Comparison of ENCODE assay signal across 30 mouse cellular contexts in genomic region chr4:105844675-105845466, GRCm38 (mm10). TPM values are rescaled to one million over a fixed set of nuclear protein-coding genes. Genes with fewer than 3 reads are reported as not detected.
DNase-seq lines count a peak whose midpoint lies in the region; ATAC-seq lines count a peak whose summit lies in the region.
"Had no signal": no experiment of that assay in that cellular context is flagged by ENCODE, and none has a peak within 500 bp of the region (broad histone marks: within the 10 kb centered on the region; RNA-seq: fewer than 3 reads in every experiment).

No protein-coding gene starts in this region.

- ATAC-seq in kidney, embryonic 15.5 days (replicated peaks; ENCODE audit: low FRiP score): peak; percentile 82
- no peak for ATAC-seq in midbrain, embryonic 11.5 days (ENCODE audit: low FRiP score)
- no peak for ATAC-seq in midbrain, embryonic 15.5 days (replicated peaks)
- ATAC-seq: activated CD4-positive, CD25-positive, alpha-beta regulatory T cell, adult 4 months; forebrain, embryonic 13.5 days; forebrain, embryonic 16.5 days had no signal

- H3K27ac ChIP-seq in kidney, embryonic 15.5 days: peak overlapping the region; percentile 43
- no peak overlapping the region for H3K27ac ChIP-seq in midbrain, embryonic 11.5 days (ENCODE audit: low read depth, low read length)
- H3K27ac ChIP-seq in midbrain, embryonic 15.5 days: no peak overlapping the region
- H3K27ac ChIP-seq: forebrain, embryonic 10.5 days; forebrain, embryonic 13.5 days; heart, embryonic 15.5 days; hindbrain, embryonic 14.5 days had no signal

- peak; percentile 44 for DNase-seq in heart, adult 11 months
- no peak for DNase-seq in heart, postnatal 25 days (ENCODE audit: low spot score)
- no peak for DNase-seq in kidney, postnatal 14 days
- peak; percentile 74 for DNase-seq in midbrain, embryonic 11.5 days (ENCODE audit: low spot score, missing footprints)
- no peak for DNase-seq in left cerebral cortex, adult 8-10 months (ENCODE audit: low spot score in 2 of 2)
- no peak for DNase-seq in adrenal gland, adult 2 months
- DNase-seq: adrenal gland, postnatal 10 days; adrenal gland, postnatal 36 days; cerebellum, adult 18-20 months; cerebellum, adult 9-10 months; cerebellum, postnatal 14 days; gastrocnemius, postnatal 10 days; heart, adult 18-20 months; heart, postnatal 10 days; heart, postnatal 4 days had no signal

- no peak overlapping the region for H3K4me2 ChIP-seq in kidney, embryonic 15.5 days
- no peak overlapping the region for H3K4me2 ChIP-seq in midbrain, embryonic 11.5 days
- H3K4me2 ChIP-seq in midbrain, embryonic 15.5 days: no peak overlapping the region
- H3K4me2 ChIP-seq: forebrain, embryonic 13.5 days; heart, embryonic 12.5 days; heart, embryonic 15.5 days; hindbrain, embryonic 14.5 days had no signal

- H3K4me3 ChIP-seq in kidney, embryonic 15.5 days (replicated peaks): no peak overlapping the region
- H3K4me3 ChIP-seq in midbrain, embryonic 11.5 days (ENCODE audit: low read depth, low read length): no peak overlapping the region
- H3K4me3 ChIP-seq in midbrain, embryonic 15.5 days: no peak overlapping the region
- H3K4me3 ChIP-seq: forebrain, embryonic 10.5 days; forebrain, embryonic 13.5 days; heart, embryonic 12.5 days; heart, embryonic 15.5 days had no signal

- 38% methylated on average over 7 of the region's 7 CpGs for WGBS in kidney, embryonic 15.5 days
- WGBS in midbrain, embryonic 11.5 days: 82% methylated on average over 7 of the region's 7 CpGs
- 75% methylated on average over 7 of the region's 7 CpGs for WGBS in midbrain, embryonic 15.5 days

- no peaks in the 10 kb centered on the region for H3K36me3 ChIP-seq in kidney, embryonic 15.5 days
- H3K36me3 ChIP-seq in midbrain, embryonic 11.5 days (ENCODE audit: control insufficient read depth, insufficient read depth, low read length): no peaks in the 10 kb centered on the region
- no peaks in the 10 kb centered on the region for H3K36me3 ChIP-seq in midbrain, embryonic 15.5 days (replicated peaks)
- H3K36me3 ChIP-seq: forebrain, embryonic 10.5 days; heart, embryonic 12.5 days; heart, embryonic 15.5 days had no signal

- H3K9me3 ChIP-seq in kidney, embryonic 15.5 days (replicated peaks): no peaks in the 10 kb centered on the region
- H3K9me3 ChIP-seq in midbrain, embryonic 11.5 days (ENCODE audit: control insufficient read depth, low read length): no peaks in the 10 kb centered on the region
- H3K9me3 ChIP-seq in midbrain, embryonic 15.5 days: no peaks in the 10 kb centered on the region
- H3K9me3 ChIP-seq: forebrain, embryonic 10.5 days; forebrain, embryonic 13.5 days; heart, embryonic 12.5 days; heart, embryonic 15.5 days had no signal

- H3K4me1 ChIP-seq in kidney, embryonic 15.5 days: peaks cover 36% of the 10 kb centered on the region
- no peaks in the 10 kb centered on the region for H3K4me1 ChIP-seq in midbrain, embryonic 11.5 days (ENCODE audit: control insufficient read depth, insufficient read depth, low read length)
- no peaks in the 10 kb centered on the region for H3K4me1 ChIP-seq in midbrain, embryonic 15.5 days
- H3K4me1 ChIP-seq: forebrain, embryonic 13.5 days; heart, embryonic 12.5 days; heart, embryonic 15.5 days had no signal

- intact Hi-C loops in heart, postnatal 25 days (cut with DNase I): no loop called here

- no peak overlapping the region for H3K9ac ChIP-seq in kidney, embryonic 15.5 days
- H3K9ac ChIP-seq in midbrain, embryonic 11.5 days (ENCODE audit: low read length): no peak overlapping the region
- H3K9ac ChIP-seq in midbrain, embryonic 15.5 days: no peak overlapping the region
- H3K9ac ChIP-seq: forebrain, embryonic 13.5 days; heart, embryonic 12.5 days; heart, embryonic 15.5 days; hindbrain, embryonic 14.5 days had no signal

- H3K27me3 ChIP-seq in kidney, embryonic 15.5 days: no peaks in the 10 kb centered on the region; the same call in 1 of the 2 replicates
- H3K27me3 ChIP-seq in midbrain, embryonic 11.5 days (ENCODE audit: control insufficient read depth, insufficient read depth, low read length): no peaks in the 10 kb centered on the region
- H3K27me3 ChIP-seq in midbrain, embryonic 15.5 days (replicated peaks): no peaks in the 10 kb centered on the region
- H3K27me3 ChIP-seq: forebrain, embryonic 13.5 days; heart, embryonic 12.5 days; heart, embryonic 15.5 days had no signal

RNA-seq across cellular contexts. Expression of gene Gm12728, which starts 55.2 kb away (rescaled TPM):
- total RNA-seq in heart, postnatal 25 days (2021): not detected
- polyA plus RNA-seq in kidney, embryonic 15.5 days (2015; fragmentation: Nextera tagmentation; extraction: Ambion mirVana): not detected in 2 replicates
- polyA plus RNA-seq in midbrain, embryonic 11.5 days (2014; fragmentation: Nextera tagmentation; extraction: Ambion mirVana): not detected in 2 replicates
- polyA plus RNA-seq in midbrain, embryonic 15.5 days (2015; fragmentation: Nextera tagmentation; extraction: Ambion mirVana): not detected in 2 replicates
- not detected for total RNA-seq in left cerebral cortex, adult 8-10 months (2022)
- total RNA-seq in adrenal gland, adult 2 months (2021): not detected
- not detected in 2 replicates for polyA plus RNA-seq in adrenal gland, adult 2 months (2012; rRNA removed)
- total RNA-seq: adrenal gland, postnatal 10 days; adrenal gland, postnatal 36 days; ES-E14; gastrocnemius, adult 18-20 months; gastrocnemius, postnatal 10 days; gastrocnemius, postnatal 4 days; heart, adult 18-20 months; heart, postnatal 10 days; heart, postnatal 4 days had no signal
- polyA plus RNA-seq: embryonic facial prominence, embryonic 11.5 days; embryonic facial prominence, embryonic 14.5 days; forebrain, embryonic 10.5 days; forebrain, embryonic 13.5 days; forebrain, embryonic 16.5 days; heart, embryonic 15.5 days; hindbrain, embryonic 11.5 days; hindbrain, embryonic 14.5 days had no signal

Comparison
In these comparisons a context has a peak if more than half of its experiments do, and no peak if none do; other contexts are left out.
1. DNase-seq: peak in heart, adult 11 months (single experiment) and midbrain, embryonic 11.5 days (single experiment); none in heart, postnatal 25 days (single experiment), kidney, postnatal 14 days (single experiment), left cerebral cortex, adult 8-10 months (0 of 2) and adrenal gland, adult 2 months (single experiment).